Mouse (Mus musculus): ENCODE data around the gene Gm5965. TPM values are rescaled to one million over a fixed set of nuclear protein-coding genes. Genes with fewer than 3 reads are reported as not detected.
"Not testable (repeated sequence)": the region's sequence is repeated elsewhere in the genome, so short reads cannot be mapped to it uniquely, and the experiment has no call there.

The Gm5965 gene
- polyA plus RNA-seq (2015; fragmentation: Nextera tagmentation; extraction: Ambion mirVana): not detected in 2 replicates

DNA sequence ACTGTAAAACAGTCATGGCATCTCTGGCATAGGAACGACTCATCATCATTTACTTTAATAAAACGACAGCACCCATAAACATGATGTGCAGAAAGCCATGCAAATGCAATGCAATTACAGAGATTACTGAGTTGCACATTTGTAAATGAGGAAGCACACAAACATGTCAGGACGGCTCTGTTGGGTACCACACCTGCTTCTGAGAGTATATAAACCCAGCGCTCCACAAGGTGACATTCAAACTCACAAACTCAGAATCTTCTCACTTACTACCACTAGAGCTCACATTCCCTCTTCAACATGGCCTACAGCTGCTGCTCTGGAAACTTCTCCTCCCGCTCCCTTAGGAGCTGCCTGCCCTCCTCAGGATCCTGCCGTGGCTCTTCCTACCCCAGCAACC, at the start of gene Gm5965:
Gm5965 (plus strand) TSS at position 301 of the 400 bp plus-strand sequence.
- 93% methylated on average over 5 of the region's 6 CpGs for WGBS
- Histone ChIP-seq H3K27me3 (ENCODE audit: control insufficient read depth, insufficient read depth, low read depth, low read length) (no peaks in the 10 kb centered on the region), H3K4me1 (ENCODE audit: control insufficient read depth, insufficient read depth, low read length) (no peaks in the 10 kb centered on the region), H3K27ac (ENCODE audit: low read length) (no peak within 1 kb of the TSS), H3K36me3 (ENCODE audit: control insufficient read depth, insufficient read depth, low read length) (no peaks in the 10 kb centered on the region), H3K9me3 (replicated peaks; ENCODE audit: control insufficient read depth, low read length, poor library complexity, severe bottlenecking) (no peaks in the 10 kb centered on the region), H3K9ac (ENCODE audit: low read depth, low read length) (no peak within 1 kb of the TSS), H3K4me2 (ENCODE audit: low read length) (no peak within 1 kb of the TSS), H3K4me3 (ENCODE audit: low read depth, low read length) (no peak within 1 kb of the TSS)
- no peak for ATAC-seq

DNA sequence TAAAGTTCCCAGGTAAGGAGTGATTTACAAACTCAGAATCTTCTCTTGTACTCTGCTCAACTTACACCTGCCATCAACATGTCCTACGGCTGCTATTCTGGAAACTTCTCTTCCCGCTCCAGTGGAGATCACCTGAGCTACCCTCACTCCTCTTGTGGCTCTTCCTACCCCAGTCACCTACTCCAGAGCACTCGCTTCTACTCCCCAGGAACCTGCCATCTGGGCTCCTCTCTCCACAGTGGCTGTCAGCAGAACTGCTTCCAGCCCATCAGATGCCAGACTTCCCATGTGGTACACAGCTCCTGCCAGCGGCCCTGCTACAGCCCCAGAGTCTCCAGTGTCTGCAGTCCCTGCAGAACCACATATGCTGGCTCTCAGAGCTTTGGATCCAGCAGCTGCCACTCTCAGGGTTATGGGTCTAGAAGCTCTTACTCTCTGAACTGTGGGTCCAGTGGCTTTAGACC, 48.9 kb upstream of the Gm5965 start, which contains the start of gene Krtap13-1:
Krtap13-1 (plus strand) TSS at position 51 of the 464 bp plus-strand sequence.
- Histone ChIP-seq H3K27me3 (ENCODE audit: control insufficient read depth, insufficient read depth, low read depth, low read length) (no peaks in the 10 kb centered on the region), H3K9me3 (replicated peaks; ENCODE audit: control insufficient read depth, low read length, poor library complexity, severe bottlenecking) (no peaks in the 10 kb centered on the region), H3K4me1 (ENCODE audit: control insufficient read depth, insufficient read depth, low read length) (no peaks in the 10 kb centered on the region), H3K4me2 (ENCODE audit: low read length) (no peak within 1 kb of the TSS), H3K9ac (ENCODE audit: low read depth, low read length) (no peak within 1 kb of the TSS), H3K27ac (ENCODE audit: low read length) (no peak within 1 kb of the TSS), H3K36me3 (ENCODE audit: control insufficient read depth, insufficient read depth, low read length) (no peaks in the 10 kb centered on the region), H3K4me3 (ENCODE audit: low read depth, low read length) (no peak within 1 kb of the TSS)
- ATAC-seq: no peak
- 80% methylated on average over 4 of the region's 4 CpGs for WGBS

DNA sequence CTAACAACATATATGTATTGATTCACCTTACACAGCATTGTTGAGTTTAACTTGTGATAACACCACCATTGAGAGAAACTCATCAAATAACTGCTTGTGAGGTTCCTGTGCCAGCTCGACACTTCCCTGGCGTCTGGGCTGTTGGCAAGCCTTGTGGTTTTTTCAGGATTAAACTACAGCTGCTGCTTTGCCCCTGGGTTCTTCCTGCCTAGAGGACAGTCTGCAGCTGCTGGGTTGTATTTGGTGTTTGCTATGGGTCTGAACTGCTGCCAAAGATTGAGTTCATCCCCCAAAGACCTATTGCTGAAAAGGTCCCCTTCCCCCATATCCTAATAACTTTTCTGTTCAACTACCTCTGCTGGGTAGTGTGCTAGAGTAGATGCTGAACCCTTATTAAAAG, 42.3 kb upstream of the Gm5965 start:
- no peak for ATAC-seq
- no peak overlapping the region for H3K4me3 ChIP-seq (ENCODE audit: low read depth, low read length)

DNA sequence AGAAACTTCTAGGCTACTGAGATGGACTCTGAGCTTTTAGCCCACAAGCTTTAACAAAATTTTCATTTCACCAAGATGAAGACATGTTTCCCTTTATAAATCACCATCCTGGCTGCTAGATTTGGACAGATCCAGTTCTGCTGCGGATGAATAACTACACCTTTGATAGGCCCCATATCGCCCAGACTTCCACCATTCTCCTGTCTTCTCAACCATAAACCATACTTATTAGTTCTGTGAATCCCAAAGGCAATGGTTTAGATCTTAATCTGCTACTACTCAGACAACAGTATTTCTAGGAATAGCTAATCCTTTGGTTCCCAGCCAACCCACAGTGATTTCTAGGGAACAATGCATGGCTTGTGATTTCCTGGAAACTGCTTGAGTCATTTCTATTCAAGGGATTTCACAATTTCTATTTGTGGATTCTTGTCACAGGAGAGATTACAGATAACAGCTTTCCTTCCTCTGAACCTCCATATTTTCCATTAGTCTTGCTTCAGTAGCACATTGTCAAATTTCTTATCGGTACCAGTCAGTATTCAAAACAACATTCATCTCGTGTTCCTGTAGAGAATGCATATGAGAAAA, 32.9 kb upstream of the Gm5965 start:
- Histone ChIP-seq H3K27me3 (ENCODE audit: control insufficient read depth, insufficient read depth, low read depth, low read length) (no peaks in the 10 kb centered on the region), H3K36me3 (ENCODE audit: control insufficient read depth, insufficient read depth, low read length) (no peaks in the 10 kb centered on the region), H3K4me2 (ENCODE audit: low read length) (no peak overlapping the region), H3K9ac (ENCODE audit: low read depth, low read length) (no peak overlapping the region), H3K4me3 (ENCODE audit: low read depth, low read length) (no peak overlapping the region), H3K27ac (ENCODE audit: low read length) (no peak overlapping the region), H3K9me3 (replicated peaks; ENCODE audit: control insufficient read depth, low read length, poor library complexity, severe bottlenecking) (no peaks in the 10 kb centered on the region), H3K4me1 (ENCODE audit: control insufficient read depth, insufficient read depth, low read length) (no peaks in the 10 kb centered on the region)
- WGBS: 51% methylated on average over 4 of the region's 4 CpGs
- ATAC-seq: no peak

More for the DNA sequence above, 42.3 kb upstream of the Gm5965 start:
- H3K36me3 ChIP-seq (ENCODE audit: control insufficient read depth, insufficient read depth, low read length): no peaks in the 10 kb centered on the region
- no peak overlapping the region for H3K9ac ChIP-seq (ENCODE audit: low read depth, low read length)
- H3K27ac ChIP-seq (ENCODE audit: low read length): no peak overlapping the region
- 65% methylated on average over 2 of the region's 2 CpGs for WGBS
- no peaks in the 10 kb centered on the region for H3K9me3 ChIP-seq (replicated peaks; ENCODE audit: control insufficient read depth, low read length, poor library complexity, severe bottlenecking)
- no peak overlapping the region for H3K4me2 ChIP-seq (ENCODE audit: low read length)
- H3K4me1 ChIP-seq (ENCODE audit: control insufficient read depth, insufficient read depth, low read length): no peaks in the 10 kb centered on the region
- no peaks in the 10 kb centered on the region for H3K27me3 ChIP-seq (ENCODE audit: control insufficient read depth, insufficient read depth, low read depth, low read length)

DNA sequence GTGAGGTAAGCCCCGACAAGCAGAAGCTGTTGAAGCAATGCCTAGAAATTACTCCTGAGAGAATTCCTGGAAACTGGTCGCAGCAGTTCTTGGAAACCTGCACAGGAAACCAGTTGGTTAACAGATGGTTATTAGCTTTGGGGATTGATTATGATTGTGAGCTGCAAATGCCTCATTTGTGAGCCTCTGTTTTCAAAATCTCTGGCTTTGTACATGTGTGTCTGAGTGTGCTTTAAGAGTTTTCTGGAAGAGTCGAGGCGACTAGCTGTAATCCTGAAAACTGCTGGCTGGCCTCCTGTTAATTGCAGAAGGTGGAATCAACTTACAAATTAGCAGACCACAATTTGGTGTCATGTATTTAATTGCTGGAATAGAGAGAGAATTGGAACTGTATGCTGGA, 29.8 kb upstream of the Gm5965 start:
- WGBS: 75% methylated on average over 4 of the region's 4 CpGs
- H3K27me3 ChIP-seq (ENCODE audit: control insufficient read depth, insufficient read depth, low read depth, low read length): no peaks in the 10 kb centered on the region
- no peak overlapping the region for H3K9ac ChIP-seq (ENCODE audit: low read depth, low read length)
- no peak overlapping the region for H3K4me2 ChIP-seq (ENCODE audit: low read length)
- H3K27ac ChIP-seq (ENCODE audit: low read length): no peak overlapping the region
- ATAC-seq: no peak
- no peak overlapping the region for H3K4me3 ChIP-seq (ENCODE audit: low read depth, low read length)
- H3K9me3 ChIP-seq (replicated peaks; ENCODE audit: control insufficient read depth, low read length, poor library complexity, severe bottlenecking): no peaks in the 10 kb centered on the region; the same call in 1 of the 2 replicates
- H3K36me3 ChIP-seq (ENCODE audit: control insufficient read depth, insufficient read depth, low read length): no peaks in the 10 kb centered on the region
- H3K4me1 ChIP-seq (ENCODE audit: control insufficient read depth, insufficient read depth, low read length): no peaks in the 10 kb centered on the region

DNA sequence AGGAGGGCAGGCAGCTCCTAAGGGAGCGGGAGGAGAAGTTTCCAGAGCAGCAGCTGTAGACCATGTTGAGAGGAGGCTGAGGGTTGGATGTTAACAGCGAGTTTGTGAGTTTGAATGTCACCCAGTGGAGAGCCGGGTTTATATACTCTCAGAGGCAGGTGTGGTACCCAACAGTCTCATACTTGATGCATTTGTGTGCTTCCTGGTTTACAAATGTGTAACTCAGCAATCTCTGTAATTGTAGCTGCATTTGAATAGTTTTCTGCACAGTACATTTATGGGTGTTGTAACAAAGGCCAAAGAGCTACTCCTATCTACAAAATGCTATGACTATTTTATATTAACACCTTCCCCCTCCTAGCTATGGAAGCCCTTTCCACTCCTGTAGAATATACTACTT, 26.2 kb upstream of the Gm5965 start, which contains the start of gene Krtap13:
Krtap13 (minus strand) TSS at position 101 of the 400 bp plus-strand sequence.
- not testable (repeated sequence) for H3K4me2 ChIP-seq (ENCODE audit: low read length); H3K36me3 ChIP-seq (ENCODE audit: control insufficient read depth, insufficient read depth, low read length); H3K9ac ChIP-seq (ENCODE audit: low read depth, low read length); H3K4me1 ChIP-seq (ENCODE audit: control insufficient read depth, insufficient read depth, low read length); H3K27me3 ChIP-seq (ENCODE audit: control insufficient read depth, insufficient read depth, low read depth, low read length); H3K4me3 ChIP-seq (ENCODE audit: low read depth, low read length); H3K9me3 ChIP-seq (replicated peaks; ENCODE audit: control insufficient read depth, low read length, poor library complexity, severe bottlenecking); ATAC-seq; H3K27ac ChIP-seq (ENCODE audit: low read length)
- WGBS: 84% methylated on average over 3 of the region's 3 CpGs

DNA sequence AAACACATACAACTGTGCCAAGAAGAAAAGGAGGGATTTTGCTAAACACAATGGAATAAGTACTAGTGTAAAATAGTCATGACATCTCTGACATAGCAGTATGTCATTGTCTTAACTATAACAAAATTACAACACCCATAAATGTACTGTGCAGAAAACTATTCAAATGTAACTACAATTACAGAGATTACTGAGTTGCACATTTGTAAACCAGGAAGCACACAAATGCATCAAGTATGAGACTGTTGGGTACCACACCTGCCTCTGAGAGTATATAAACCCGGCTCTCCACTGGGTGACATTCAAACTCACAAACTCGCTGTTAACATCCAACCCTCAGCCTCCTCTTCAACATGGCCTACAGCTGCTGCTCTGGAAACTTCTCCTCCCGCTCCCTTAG, 19.1 kb upstream of the Gm5965 start, which contains the start of gene 2310034C09Rik:
2310034C09Rik (plus strand) TSS at position 301 of the 400 bp plus-strand sequence.
- WGBS: 86% methylated on average over 3 of the region's 3 CpGs
- not testable (repeated sequence) for H3K27me3 ChIP-seq (ENCODE audit: control insufficient read depth, insufficient read depth, low read depth, low read length); H3K9me3 ChIP-seq (replicated peaks; ENCODE audit: control insufficient read depth, low read length, poor library complexity, severe bottlenecking); ATAC-seq; H3K4me2 ChIP-seq (ENCODE audit: low read length); H3K4me3 ChIP-seq (ENCODE audit: low read depth, low read length); H3K27ac ChIP-seq (ENCODE audit: low read length); H3K9ac ChIP-seq (ENCODE audit: low read depth, low read length); H3K4me1 ChIP-seq (ENCODE audit: control insufficient read depth, insufficient read depth, low read length); H3K36me3 ChIP-seq (ENCODE audit: control insufficient read depth, insufficient read depth, low read length)

DNA sequence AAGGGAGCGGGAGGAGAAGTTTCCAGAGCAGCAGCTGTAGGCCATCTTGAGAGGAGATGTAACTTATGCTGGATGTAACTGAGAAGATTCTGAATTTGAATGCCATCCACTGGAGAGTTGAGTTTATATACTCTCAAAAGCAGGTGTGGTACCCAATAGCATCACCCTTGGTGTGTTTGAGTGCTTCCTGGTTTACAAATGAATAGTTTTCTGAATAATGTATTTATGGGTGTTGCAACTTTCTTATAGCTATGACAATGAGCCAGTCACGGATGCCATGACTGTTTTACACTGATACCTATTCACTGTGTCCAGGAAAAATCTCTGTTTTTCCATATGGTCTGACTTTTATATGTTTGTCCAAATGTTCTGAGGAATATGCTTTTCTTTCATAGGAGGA, 3.6 kb upstream of the Gm5965 start, which contains the start of gene 2310057N15Rik:
2310057N15Rik (minus strand) TSS at position 101 of the 400 bp plus-strand sequence.
- H3K9me3 ChIP-seq (replicated peaks; ENCODE audit: control insufficient read depth, low read length, poor library complexity, severe bottlenecking): no peaks in the 10 kb centered on the region
- WGBS: 95% methylated on average over 2 of the region's 2 CpGs
- no peak within 1 kb of the TSS for H3K4me2 ChIP-seq (ENCODE audit: low read length)
- no peaks in the 10 kb centered on the region for H3K27me3 ChIP-seq (ENCODE audit: control insufficient read depth, insufficient read depth, low read depth, low read length)
- H3K36me3 ChIP-seq (ENCODE audit: control insufficient read depth, insufficient read depth, low read length): no peaks in the 10 kb centered on the region
- no peak for ATAC-seq
- no peak within 1 kb of the TSS for H3K9ac ChIP-seq (ENCODE audit: low read depth, low read length)
- no peak within 1 kb of the TSS for H3K27ac ChIP-seq (ENCODE audit: low read length)
- H3K4me1 ChIP-seq (ENCODE audit: control insufficient read depth, insufficient read depth, low read length): no peaks in the 10 kb centered on the region
- no peak within 1 kb of the TSS for H3K4me3 ChIP-seq (ENCODE audit: low read depth, low read length)

DNA sequence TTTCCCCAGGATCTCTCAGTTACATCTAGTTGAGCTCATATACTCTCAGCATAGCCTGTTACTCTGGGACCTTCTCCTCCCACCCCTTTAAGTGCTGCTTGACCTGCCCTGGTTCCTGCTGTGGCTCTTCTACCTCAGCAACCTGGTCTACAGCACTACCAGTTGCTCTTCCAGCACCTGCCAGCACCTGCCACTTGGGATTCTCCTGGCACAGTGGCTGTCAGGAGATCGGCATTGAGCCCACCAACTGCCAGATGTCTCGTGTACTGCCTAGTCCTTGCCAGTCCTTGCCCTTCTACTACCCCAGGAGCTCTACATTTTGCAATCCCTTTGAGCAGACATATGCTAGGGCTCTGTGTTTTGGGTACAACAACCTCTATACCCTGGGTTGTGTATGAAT, 9.1 kb downstream of the Gm5965 start:
- no peaks in the 10 kb centered on the region for H3K4me1 ChIP-seq (ENCODE audit: control insufficient read depth, insufficient read depth, low read length)
- H3K36me3 ChIP-seq (ENCODE audit: control insufficient read depth, insufficient read depth, low read length): no peaks in the 10 kb centered on the region
- no peak overlapping the region for H3K4me3 ChIP-seq (ENCODE audit: low read depth, low read length)
- 91% methylated on average over 2 of the region's 2 CpGs for WGBS
- no peaks in the 10 kb centered on the region for H3K27me3 ChIP-seq (ENCODE audit: control insufficient read depth, insufficient read depth, low read depth, low read length)
- no peak overlapping the region for H3K27ac ChIP-seq (ENCODE audit: low read length)
- no peak overlapping the region for H3K4me2 ChIP-seq (ENCODE audit: low read length)
- no peaks in the 10 kb centered on the region; the same call in 1 of the 2 replicates for H3K9me3 ChIP-seq (replicated peaks; ENCODE audit: control insufficient read depth, low read length, poor library complexity, severe bottlenecking)
- no peak overlapping the region for H3K9ac ChIP-seq (ENCODE audit: low read depth, low read length)
- no peak for ATAC-seq
